Mouse (Mus musculus): ENCODE results near the gene Nod1. TPM values are rescaled to one million over a fixed set of nuclear protein-coding genes. Genes with fewer than 3 reads are reported as not detected.
A peak's percentile ranks its signal among the peaks of the same experiment; 100 is the strongest.

Nod1 gene
- total RNA-seq, 2 experiments from 2014 or later, result 0.80 to 2.2 TPM

GRCm38 (mm10) chr6:54906053-54907040 is 66.1 kb downstream of the Nod1 start:
- no peak for ATAC-seq (replicated peaks; ENCODE audit: low FRiP score, low TSS enrichment, poor library complexity, severe bottlenecking)

- no peak for ATAC-seq (replicated peaks; ENCODE audit: low FRiP score, low TSS enrichment, poor library complexity, severe bottlenecking)
These were observed 69.9 kb downstream of the Nod1 start for GRCm38 (mm10) chr6:54902547-54902946.

- ATAC-seq (replicated peaks; ENCODE audit: low FRiP score, low TSS enrichment, poor library complexity, severe bottlenecking), result no peak
These were observed 72.2 kb downstream of the Nod1 start for GRCm38 (mm10) chr6:54900256-54900655.

GRCm38 (mm10) chr6:54891384-54891783 is 81.0 kb downstream of the Nod1 start:
- ATAC-seq (replicated peaks; ENCODE audit: low FRiP score, low TSS enrichment, poor library complexity, severe bottlenecking), result no peak

GRCm38 (mm10) chr6:54890221-54890620 is 82.2 kb downstream of the Nod1 start:
- no peak for ATAC-seq (replicated peaks; ENCODE audit: low FRiP score, low TSS enrichment, poor library complexity, severe bottlenecking)

- no peak for ATAC-seq (replicated peaks; ENCODE audit: low FRiP score, low TSS enrichment, poor library complexity, severe bottlenecking)
These were observed 86.2 kb downstream of the Nod1 start for GRCm38 (mm10) chr6:54886195-54886594.

- ATAC-seq (replicated peaks; ENCODE audit: low FRiP score, low TSS enrichment, poor library complexity, severe bottlenecking), result no peak
These were observed 89.0 kb downstream of the Nod1 start for GRCm38 (mm10) chr6:54883424-54883823.

GRCm38 (mm10) chr6:54880086-54880485 is 92.3 kb downstream of the Nod1 start:
- no peak for ATAC-seq (replicated peaks; ENCODE audit: low FRiP score, low TSS enrichment, poor library complexity, severe bottlenecking)

- ATAC-seq (replicated peaks; ENCODE audit: low FRiP score, low TSS enrichment, poor library complexity, severe bottlenecking), result no peak
These were observed 93.9 kb downstream of the Nod1 start for GRCm38 (mm10) chr6:54878546-54878945.

- no peak for ATAC-seq (replicated peaks; ENCODE audit: low FRiP score, low TSS enrichment, poor library complexity, severe bottlenecking)
These were observed 94.8 kb downstream of the Nod1 start for GRCm38 (mm10) chr6:54877651-54878050.

- ATAC-seq (replicated peaks; ENCODE audit: low FRiP score, low TSS enrichment, poor library complexity, severe bottlenecking), result 0 out of 2 replicates have a peak, but pooled peaks have one; percentile 37
These were observed 95.6 kb downstream of the Nod1 start for GRCm38 (mm10) chr6:54876782-54877181.

Other genes with a start within 250 kb of the Nod1 start
- gene Znrf2, start 155.7 kb downstream of the Nod1 start, total RNA-seq (2014; fragmentation: Nextera tagmentation), result 16.1 and 25.6 TPM in 2 replicates
- 27.2 and 46.6 TPM in 2 replicates for gene Znrf2, start 155.7 kb downstream of the Nod1 start, total RNA-seq (2017)
- 17.0 and 21.6 TPM in 2 replicates for gene Ggct, start 20.3 kb upstream of the Nod1 start, total RNA-seq (2014; fragmentation: Nextera tagmentation)
- gene Ggct, start 20.3 kb upstream of the Nod1 start, total RNA-seq (2017), result 34.8 and 57.3 TPM in 2 replicates
- 115 and 121 TPM in 2 replicates for gene Gars, start 65.4 kb upstream of the Nod1 start, total RNA-seq (2014; fragmentation: Nextera tagmentation)
- 175 and 179 TPM in 2 replicates for gene Gars, start 65.4 kb upstream of the Nod1 start, total RNA-seq (2017)
- not detected in 2 replicates for gene Crhr2, start 160.4 kb upstream of the Nod1 start, total RNA-seq (2014; fragmentation: Nextera tagmentation)
- gene Crhr2, start 160.4 kb upstream of the Nod1 start, total RNA-seq (2017), result not detected in 2 replicates
- gene Inmt, start 202.4 kb upstream of the Nod1 start, total RNA-seq (2014; fragmentation: Nextera tagmentation), result not detected in 2 replicates
- not detected in 2 replicates for gene Inmt, start 202.4 kb upstream of the Nod1 start, total RNA-seq (2017)
- gene Mindy4, start 230.8 kb upstream of the Nod1 start, total RNA-seq (2014; fragmentation: Nextera tagmentation), result 2.1 and 5.5 TPM in 2 replicates
- gene Mindy4, start 230.8 kb upstream of the Nod1 start, total RNA-seq (2017), result 4.9 and 10.6 TPM in 2 replicates